Mouse (Mus musculus) testis, adult 2 months (tissue): ENCODE results near the gene Pla2g2f.

Experiments
- CTCF ChIP-seq: fragments of 200-500 bp; IDR thresholded peaks from 2 replicates; pipeline ENCODE4 v1.5.1; 2012; ENCODE audit warnings: low read depth, mild to moderate bottlenecking, inconsistent platforms, low read length, moderate library complexity; ENCODE audit not compliant: control insufficient read depth, insufficient read depth, insufficient replicate concordance
- POLR2A ChIP-seq: fragments of 200-500 bp; IDR thresholded peaks from 2 replicates; pipeline ENCODE4 v1.6.1; 2012; ENCODE audit warnings: low read depth, mild to moderate bottlenecking, inconsistent platforms, low read length, moderate library complexity; ENCODE audit not compliant: control insufficient read depth

DNA sequence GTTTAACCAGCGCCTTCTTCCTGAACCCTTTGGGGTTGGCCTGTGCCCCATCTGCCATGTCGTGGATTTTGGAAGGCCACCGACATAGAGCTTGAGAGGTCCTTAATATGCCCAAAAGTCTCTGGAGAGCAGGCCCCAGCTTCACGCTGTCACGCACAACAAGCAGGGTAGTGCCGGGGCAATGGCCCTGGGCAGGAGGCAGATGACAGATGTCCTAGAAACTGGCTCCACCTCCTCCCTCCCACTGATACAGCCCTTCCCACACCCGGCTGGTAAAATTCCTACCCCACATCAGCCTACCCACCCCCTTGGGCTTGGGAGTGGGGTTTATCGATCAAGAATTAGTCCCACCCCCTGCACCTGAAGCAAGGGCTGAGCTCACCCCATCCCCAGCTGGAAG lies at the start of gene Pla2g2f:
- TF ChIP-seq POLR2A (no peak), CTCF (no peak)
